Mouse (Mus musculus): ENCODE measurements around the gene Laptm4a. TPM values are rescaled to one million over a fixed set of nuclear protein-coding genes. Genes with fewer than 3 reads are reported as not detected.
"Not testable (repeated sequence)": the region's sequence is repeated elsewhere in the genome, so short reads cannot be mapped to it uniquely, and the experiment has no call there.

Gene Laptm4a
- polyA plus RNA-seq, 1 experiment from 2014 or later, result 278 TPM

DNA sequence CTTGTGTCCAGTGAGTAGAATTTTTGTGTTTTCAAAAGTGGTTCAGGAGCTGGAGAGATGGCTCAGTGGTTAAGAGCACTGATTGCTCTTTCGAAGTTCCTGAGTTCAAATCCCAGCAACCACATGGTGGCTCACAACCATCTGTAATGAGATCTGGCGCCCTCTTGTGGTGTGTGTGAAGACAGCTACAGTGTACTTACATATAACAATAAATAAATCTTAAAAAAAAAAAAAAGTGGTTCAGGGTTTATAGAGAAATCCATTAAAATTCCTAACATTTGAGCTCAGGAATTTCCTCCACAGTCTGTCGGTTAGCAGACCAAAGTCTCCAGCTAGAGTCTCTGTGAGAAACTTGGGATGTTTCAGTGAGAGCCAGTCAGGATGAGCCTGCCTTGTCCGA lies 14.7 kb downstream of the Laptm4a start:
- H3K9ac ChIP-seq (replicated peaks); H3K27me3 ChIP-seq; H3K27ac ChIP-seq; ATAC-seq (ENCODE audit: insufficient number of reproducible peaks, insufficient read depth, low FRiP score, low TSS enrichment, low read depth); H3K4me2 ChIP-seq; H3K4me1 ChIP-seq (replicated peaks); H3K4me3 ChIP-seq (replicated peaks); H3K9me3 ChIP-seq: not testable (repeated sequence)
- H3K36me3 ChIP-seq, result peaks cover 74% of the 10 kb centered on the region
- WGBS, result 67% methylated on average over 4 of the region's 4 CpGs

DNA sequence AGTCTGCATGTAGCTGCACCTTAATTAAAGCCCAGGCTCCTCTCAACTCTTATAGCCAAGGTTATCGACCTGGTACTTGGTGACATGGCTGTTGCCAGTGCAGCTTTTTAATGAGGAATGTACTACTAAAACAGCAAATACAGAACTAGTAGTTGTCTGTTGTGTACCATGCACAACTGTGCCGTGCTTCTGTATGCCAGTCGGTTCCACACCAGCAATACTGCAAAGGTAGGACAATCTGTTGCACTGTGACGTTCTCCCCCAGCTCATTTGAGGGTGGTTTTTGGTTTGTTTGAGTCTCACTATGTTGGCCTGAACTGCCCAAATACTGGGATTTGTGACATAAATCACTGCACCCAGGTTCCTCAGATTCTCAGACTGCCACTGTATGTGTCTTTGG lies 18.0 kb downstream of the Laptm4a start:
- H3K36me3 ChIP-seq, result peaks cover 52% of the 10 kb centered on the region
- H3K4me1 ChIP-seq (replicated peaks), result no peaks in the 10 kb centered on the region
- H3K9me3 ChIP-seq, result no peaks in the 10 kb centered on the region
- H3K27ac ChIP-seq, result no peak overlapping the region
- no peak overlapping the region for H3K4me2 ChIP-seq
- H3K27me3 ChIP-seq, result no peaks in the 10 kb centered on the region
- 93% methylated on average over 4 of the region's 4 CpGs for WGBS
- ATAC-seq (ENCODE audit: insufficient number of reproducible peaks, insufficient read depth, low FRiP score, low TSS enrichment, low read depth), result no peak
- no peak overlapping the region for H3K9ac ChIP-seq (replicated peaks)
- no peak overlapping the region for H3K4me3 ChIP-seq (replicated peaks)

DNA sequence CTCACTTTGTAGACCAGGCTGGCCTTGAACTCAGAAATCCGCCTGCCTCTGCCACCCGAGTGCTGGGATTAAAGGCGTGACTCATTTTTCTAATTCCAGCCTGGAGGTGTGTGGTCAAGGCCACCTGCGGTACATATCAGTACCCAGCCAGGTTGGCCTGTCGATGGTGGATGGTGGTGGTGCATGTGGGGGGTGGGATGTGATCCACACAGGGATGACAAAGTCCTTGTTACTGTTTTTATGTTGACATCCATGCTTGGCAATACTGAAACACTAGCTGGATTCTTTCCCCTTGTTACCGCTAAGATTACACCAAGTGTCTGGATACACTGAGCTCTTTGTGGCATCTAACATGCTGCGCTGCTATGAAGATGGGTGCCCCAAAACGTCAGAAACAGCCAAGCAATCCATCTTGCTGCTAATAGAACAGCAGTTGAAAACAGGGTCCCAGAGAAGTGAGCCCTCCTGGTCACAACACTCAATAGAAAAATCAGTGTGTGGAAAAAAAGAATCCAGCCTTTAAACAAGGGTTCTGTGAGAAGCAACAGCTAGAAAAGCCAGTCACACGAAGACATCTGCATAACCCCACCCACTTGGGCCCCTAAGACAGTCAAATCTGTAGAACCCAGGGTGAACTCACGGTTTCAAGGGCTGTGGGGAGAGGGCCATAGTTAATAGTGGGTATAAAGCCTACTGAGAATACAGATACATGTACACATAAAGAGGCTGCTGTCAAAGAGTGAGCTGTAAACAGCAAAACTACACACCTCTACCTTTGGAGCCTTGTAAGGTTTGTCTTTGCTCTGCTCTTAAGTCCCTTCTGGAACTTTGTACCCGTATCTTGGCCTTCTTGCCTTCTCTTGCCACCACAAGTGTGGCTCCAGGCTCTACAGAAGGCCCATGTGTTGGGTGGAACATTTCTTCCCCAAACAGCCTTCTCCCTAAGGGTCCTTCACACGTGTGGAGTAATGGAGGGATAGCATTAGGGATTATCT lies 18.8 kb downstream of the Laptm4a start:
- H3K4me1 ChIP-seq (replicated peaks), result no peaks in the 10 kb centered on the region
- no peak overlapping the region for H3K4me2 ChIP-seq
- H3K4me3 ChIP-seq (replicated peaks), result no peak overlapping the region
- no peaks in the 10 kb centered on the region for H3K9me3 ChIP-seq
- no peak for ATAC-seq (ENCODE audit: insufficient number of reproducible peaks, insufficient read depth, low FRiP score, low TSS enrichment, low read depth)
- peak overlapping the region; percentile 13; the same call in 1 of the 2 replicates for H3K27ac ChIP-seq
- H3K9ac ChIP-seq (replicated peaks), result no peak overlapping the region
- H3K27me3 ChIP-seq, result no peaks in the 10 kb centered on the region
- H3K36me3 ChIP-seq, result peaks cover 43% of the 10 kb centered on the region
- WGBS, result 74% methylated on average over 12 of the region's 12 CpGs

DNA sequence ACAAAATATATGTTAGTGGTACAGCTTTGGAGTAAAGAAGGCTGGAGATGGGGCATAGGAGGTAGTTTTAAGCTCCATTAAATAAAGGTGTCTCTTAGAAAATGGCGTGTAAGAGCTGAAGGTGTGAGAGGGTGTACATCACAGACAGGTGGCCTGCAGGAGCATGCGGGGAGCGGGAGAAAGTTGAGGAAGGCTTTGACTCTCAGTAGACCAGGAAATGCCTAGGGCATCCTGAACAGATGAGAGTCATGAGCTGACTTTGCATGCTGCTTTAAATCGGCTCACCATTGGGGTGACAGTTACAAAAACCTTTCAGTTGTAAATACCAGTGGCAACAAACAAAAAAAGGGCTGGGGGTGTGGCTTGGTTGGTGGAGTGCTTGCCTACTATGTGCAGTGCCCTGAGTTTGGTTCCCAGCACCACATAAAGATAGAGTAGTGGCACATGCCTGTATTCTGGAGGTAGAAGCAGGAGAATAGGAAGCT lies 19.7 kb downstream of the Laptm4a start:
- H3K9me3 ChIP-seq, result no peaks in the 10 kb centered on the region
- H3K4me2 ChIP-seq, result no peak overlapping the region
- 0 out of 2 replicates have a peak, but pooled peaks cover 3% of the 10 kb centered on the region for H3K4me1 ChIP-seq (replicated peaks)
- H3K27me3 ChIP-seq, result no peaks in the 10 kb centered on the region
- no peak overlapping the region for H3K4me3 ChIP-seq (replicated peaks)
- peaks cover 35% of the 10 kb centered on the region for H3K36me3 ChIP-seq
- H3K27ac ChIP-seq, result no peak overlapping the region
- ATAC-seq (ENCODE audit: insufficient number of reproducible peaks, insufficient read depth, low FRiP score, low TSS enrichment, low read depth), result no peak
- no peak overlapping the region for H3K9ac ChIP-seq (replicated peaks)
- 61% methylated on average over 4 of the region's 4 CpGs for WGBS

DNA sequence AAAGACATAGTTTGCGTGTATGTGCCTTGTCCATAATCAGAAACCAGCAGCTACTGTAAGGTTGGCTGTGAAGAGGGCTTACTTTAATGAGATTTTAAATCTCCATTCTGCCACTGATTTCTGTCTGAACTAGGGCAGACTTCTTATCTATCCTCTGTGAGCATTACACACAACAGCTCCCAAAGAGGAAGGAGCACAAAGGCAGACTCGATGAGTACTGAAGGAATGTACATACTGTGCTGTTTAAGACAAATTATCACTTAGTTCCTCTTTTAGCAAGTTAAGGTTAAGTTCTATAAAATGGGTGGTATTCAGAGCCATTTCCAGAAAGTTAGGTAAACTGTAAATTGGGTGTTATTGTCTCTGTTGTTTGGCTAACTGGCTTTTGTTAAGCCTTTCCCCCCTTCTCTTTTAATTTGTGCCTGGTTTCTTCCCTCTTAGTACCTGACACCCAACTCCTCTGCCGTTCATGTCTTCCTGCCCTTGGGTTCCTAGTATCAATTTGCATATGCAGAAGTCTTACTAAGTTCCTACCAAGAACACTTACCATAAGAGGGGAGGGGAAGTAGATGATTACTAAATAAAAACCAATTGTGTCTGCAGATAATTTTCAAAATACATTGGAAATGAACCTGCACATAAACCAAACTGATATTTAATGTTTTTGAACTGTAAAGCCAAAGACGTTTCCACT lies 20.4 kb downstream of the Laptm4a start:
- WGBS, result 57% methylated on average over 4 of the region's 4 CpGs
- Histone ChIP-seq H3K27ac (no peak overlapping the region), H3K4me2 (no peak overlapping the region), H3K9ac (replicated peaks) (no peak overlapping the region), H3K36me3 (peaks cover 28% of the 10 kb centered on the region), H3K9me3 (no peaks in the 10 kb centered on the region), H3K4me1 (replicated peaks) (0 out of 2 replicates have a peak, but pooled peaks cover 5% of the 10 kb centered on the region), H3K4me3 (replicated peaks) (no peak overlapping the region), H3K27me3 (no peaks in the 10 kb centered on the region)
- no peak for ATAC-seq (ENCODE audit: insufficient number of reproducible peaks, insufficient read depth, low FRiP score, low TSS enrichment, low read depth)

DNA sequence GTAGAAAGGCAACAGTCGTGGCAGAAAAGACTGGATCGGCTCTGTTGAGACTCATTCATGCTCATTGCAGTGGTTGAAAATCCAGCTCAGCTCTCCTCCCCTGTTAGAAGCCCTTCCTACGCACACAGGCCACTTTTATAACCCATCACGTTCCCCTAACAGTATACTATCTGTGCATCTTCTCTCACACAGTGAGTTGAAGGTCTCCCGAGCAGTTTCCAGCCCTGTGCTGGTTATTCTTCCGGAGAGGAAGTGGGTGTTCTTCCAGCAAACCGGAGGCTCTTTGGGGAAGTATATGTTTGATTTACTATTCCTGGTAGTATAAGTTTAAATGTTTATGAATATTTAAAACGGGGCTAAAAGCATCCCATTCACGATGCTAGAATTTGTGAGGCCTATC lies 25.7 kb downstream of the Laptm4a start:
- H3K9me3 ChIP-seq, result no peaks in the 10 kb centered on the region
- no peaks in the 10 kb centered on the region for H3K36me3 ChIP-seq
- peak overlapping the region; percentile 99 for H3K4me2 ChIP-seq
- H3K9ac ChIP-seq (replicated peaks), result no peak overlapping the region
- WGBS, result 56% methylated on average over 9 of the region's 9 CpGs
- peaks cover 7% of the 10 kb centered on the region; the same call in 1 of the 2 replicates for H3K27me3 ChIP-seq
- ATAC-seq (ENCODE audit: insufficient number of reproducible peaks, insufficient read depth, low FRiP score, low TSS enrichment, low read depth), result no peak
- no peak overlapping the region; the same call in 1 of the 2 replicates for H3K4me3 ChIP-seq (replicated peaks)
- no peak overlapping the region for H3K27ac ChIP-seq
- H3K4me1 ChIP-seq (replicated peaks), result peaks cover 22% of the 10 kb centered on the region

DNA sequence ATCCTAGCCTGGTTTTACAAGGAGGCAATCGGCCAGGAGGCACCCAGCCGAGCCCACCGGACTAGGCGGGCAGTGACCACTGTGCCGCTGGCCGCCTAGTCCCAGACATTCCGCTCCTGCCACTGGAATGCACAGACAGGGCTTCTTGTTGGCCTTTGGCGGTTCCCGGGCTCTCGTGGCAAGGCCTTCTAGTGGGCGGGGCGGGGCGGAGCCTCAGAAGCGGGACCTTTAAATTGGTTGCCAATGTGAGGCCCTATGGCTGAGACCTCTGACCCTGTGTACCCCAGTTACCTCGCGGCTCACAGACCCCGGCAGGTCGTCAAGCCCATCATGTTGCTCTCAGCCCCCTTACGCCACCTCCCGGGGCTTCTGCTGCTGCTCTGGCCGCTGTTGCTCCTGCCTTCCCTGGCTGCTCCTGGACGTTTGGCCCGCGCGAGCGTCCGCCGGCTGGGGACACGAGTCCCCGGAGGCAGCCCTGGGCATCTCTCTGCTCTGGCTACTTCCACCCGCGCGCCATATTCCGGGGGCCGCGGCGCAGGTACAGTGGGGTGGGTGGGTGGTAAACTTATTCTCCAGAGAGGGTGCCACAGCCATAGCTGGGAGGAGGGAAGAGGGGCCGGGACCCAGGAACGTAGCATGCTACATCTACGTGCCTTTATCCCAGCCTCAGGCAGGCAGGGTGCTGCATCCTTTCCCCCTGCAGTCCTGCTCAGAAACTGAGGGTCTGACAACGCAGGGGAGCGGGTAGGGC lies 26.4 kb downstream of the Laptm4a start, which contains the start of gene Matn3:
Matn3 (plus strand) TSS at position 216 of the 751 bp plus-strand sequence.
- under 1% methylated on average over 42 of the region's 42 CpGs for WGBS
- Histone ChIP-seq H3K4me3 (replicated peaks) (peak within 1 kb of the TSS; percentile 51), H3K4me2 (peak within 1 kb of the TSS; percentile 99), H3K9me3 (no peaks in the 10 kb centered on the region), H3K9ac (replicated peaks) (peak within 1 kb of the TSS; percentile 58), H3K27ac (peak within 1 kb of the TSS; percentile 74), H3K4me1 (replicated peaks) (peaks cover 23% of the 10 kb centered on the region), H3K27me3 (peaks cover 7% of the 10 kb centered on the region; the same call in 1 of the 2 replicates), H3K36me3 (no peaks in the 10 kb centered on the region)
- ATAC-seq (ENCODE audit: insufficient number of reproducible peaks, insufficient read depth, low FRiP score, low TSS enrichment, low read depth), result peak; percentile 63

DNA sequence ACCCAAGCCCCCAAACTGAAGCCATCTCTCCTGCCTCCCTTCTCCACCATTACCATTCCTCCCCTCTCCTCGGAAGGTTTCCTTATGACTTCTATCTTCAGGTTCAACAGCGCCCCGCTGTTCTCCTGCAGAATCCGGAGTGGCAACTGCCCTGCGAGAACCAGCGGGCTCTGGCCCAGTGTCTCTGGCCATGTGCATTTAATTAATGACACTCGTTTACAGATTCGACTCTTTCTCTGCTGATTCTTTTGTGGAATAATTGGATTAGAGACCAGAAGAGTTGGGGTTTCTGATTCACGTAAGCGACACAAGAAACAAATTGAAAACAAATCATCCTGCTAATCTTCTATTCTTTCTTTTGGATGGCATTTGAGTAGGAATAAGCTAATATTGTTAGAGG lies 31.7 kb downstream of the Laptm4a start:
- Histone ChIP-seq H3K4me1 (replicated peaks) (peaks cover 15% of the 10 kb centered on the region), H3K27me3 (peaks cover 7% of the 10 kb centered on the region; the same call in 1 of the 2 replicates), H3K9ac (replicated peaks) (no peak overlapping the region), H3K27ac (peak overlapping the region; percentile 83; the same call in 1 of the 2 replicates), H3K4me3 (replicated peaks) (no peak overlapping the region), H3K9me3 (no peaks in the 10 kb centered on the region), H3K36me3 (no peaks in the 10 kb centered on the region), H3K4me2 (no peak overlapping the region)
- WGBS, result 36% methylated on average over 10 of the region's 10 CpGs
- no peak for ATAC-seq (ENCODE audit: insufficient number of reproducible peaks, insufficient read depth, low FRiP score, low TSS enrichment, low read depth)

DNA sequence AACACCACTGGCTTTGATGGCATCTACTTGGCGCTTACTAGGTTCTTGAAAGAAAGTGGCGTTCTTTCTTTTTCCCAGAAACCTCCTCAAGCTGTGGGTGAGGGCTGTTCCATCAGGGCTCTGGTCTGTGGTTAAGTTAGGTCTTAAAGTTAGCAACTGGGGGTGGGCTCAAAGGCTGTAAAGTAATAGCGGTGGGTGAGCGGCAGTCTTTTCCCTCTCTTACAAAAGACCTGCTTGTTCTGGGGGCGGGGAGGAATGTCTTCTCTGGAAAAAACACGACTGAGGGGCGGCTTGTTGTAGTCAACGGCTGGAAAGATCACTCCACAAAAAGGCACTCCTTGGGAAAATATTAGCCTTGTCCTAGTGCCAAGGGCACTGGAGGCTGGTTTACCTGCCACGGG lies 32.7 kb downstream of the Laptm4a start:
- peak overlapping the region; percentile 83 for H3K27ac ChIP-seq
- 41% methylated on average over 9 of the region's 9 CpGs for WGBS
- no peaks in the 10 kb centered on the region for H3K9me3 ChIP-seq
- no peak overlapping the region for H3K4me2 ChIP-seq
- no peak overlapping the region for H3K4me3 ChIP-seq (replicated peaks)
- peaks cover 9% of the 10 kb centered on the region for H3K4me1 ChIP-seq (replicated peaks)
- no peak overlapping the region for H3K9ac ChIP-seq (replicated peaks)
- ATAC-seq (ENCODE audit: insufficient number of reproducible peaks, insufficient read depth, low FRiP score, low TSS enrichment, low read depth), result peak; percentile 81
- no peaks in the 10 kb centered on the region for H3K27me3 ChIP-seq
- no peaks in the 10 kb centered on the region for H3K36me3 ChIP-seq

DNA sequence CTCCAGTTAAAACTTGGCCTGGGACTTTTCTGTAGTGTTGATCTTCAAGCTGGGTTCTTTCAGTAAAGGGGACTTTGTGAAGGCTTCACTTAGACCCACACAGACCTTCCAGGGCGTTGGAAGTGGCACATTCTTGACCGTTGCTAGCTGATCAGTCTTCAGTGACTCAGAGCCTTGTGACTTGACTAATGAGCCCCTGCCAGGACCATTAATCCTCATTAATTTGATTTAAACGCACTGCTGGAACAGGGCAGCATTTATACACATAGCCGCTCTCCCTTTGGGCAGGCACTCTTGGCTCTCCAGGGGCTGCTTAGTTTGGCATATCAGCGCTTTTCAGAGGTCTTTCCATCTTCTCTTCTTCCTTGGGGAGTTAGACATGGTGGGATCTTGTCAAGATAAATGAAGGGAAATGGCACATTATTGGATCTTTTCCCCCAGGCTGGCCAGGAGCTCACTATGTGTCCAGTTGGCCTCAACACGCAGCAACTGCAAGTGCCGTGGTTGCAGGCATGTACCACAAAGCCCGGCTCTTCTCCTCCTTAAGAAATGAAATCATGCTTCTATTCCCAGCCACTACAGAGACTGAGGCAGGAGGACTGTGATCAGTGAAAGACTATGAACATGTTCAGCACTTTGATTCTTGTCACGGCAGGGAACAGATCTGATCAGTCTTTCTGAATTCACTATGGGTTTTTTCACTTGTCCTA lies 40.3 kb downstream of the Laptm4a start:
- peak overlapping the region; percentile 59 for H3K27ac ChIP-seq
- H3K9me3 ChIP-seq, result no peaks in the 10 kb centered on the region
- ATAC-seq (ENCODE audit: insufficient number of reproducible peaks, insufficient read depth, low FRiP score, low TSS enrichment, low read depth), result peak; percentile 26; the same call in 1 of the 2 replicates
- peaks cover 11% of the 10 kb centered on the region for H3K4me1 ChIP-seq (replicated peaks)
- H3K36me3 ChIP-seq, result no peaks in the 10 kb centered on the region
- no peaks in the 10 kb centered on the region for H3K27me3 ChIP-seq
- no peak overlapping the region for H3K9ac ChIP-seq (replicated peaks)
- no peak overlapping the region for H3K4me2 ChIP-seq
- H3K4me3 ChIP-seq (replicated peaks), result no peak overlapping the region
- 46% methylated on average over 9 of the region's 9 CpGs for WGBS

Measured in limb, embryonic 12.5 days (tissue).